Comparison of ENCODE assay signal across 15 mouse cellular contexts in the genomic region with DNA sequence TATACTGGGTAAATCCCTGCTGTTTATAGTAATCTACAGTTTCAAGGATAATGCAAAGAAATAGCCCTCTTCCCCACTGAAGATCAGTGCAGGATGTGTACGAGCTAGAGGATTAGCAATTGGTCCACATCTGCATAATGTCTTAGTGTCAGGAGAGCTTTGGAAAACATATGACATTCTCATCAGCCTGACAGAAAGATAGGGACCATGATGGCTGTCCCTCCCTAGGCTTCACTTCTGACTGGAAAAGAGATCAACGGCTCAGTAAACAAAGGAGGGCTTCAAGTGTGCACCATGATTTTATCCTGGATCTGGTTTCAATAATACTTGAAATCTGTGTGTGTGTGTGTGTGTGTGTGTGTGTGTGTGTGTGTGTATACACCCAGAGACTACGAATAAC.
"Had no signal": no experiment of that assay in that cellular context is flagged by ENCODE, and none has a peak within 500 bp of the region (broad histone marks: within the 10 kb centered on the region; RNA-seq: fewer than 3 reads in every experiment).

No protein-coding gene starts in this region.

- H3K27ac ChIP-seq: kidney, postnatal 0 days; layer of hippocampus, adult 2 months; limb, embryonic 12.5 days; liver, embryonic 12.5 days; liver, embryonic 15.5 days had no signal

- DNase-seq: kidney, adult 2 months; kidney, postnatal 25 days; layer of hippocampus, adult 9-11 months; liver; lung, adult 2 months; lung, postnatal 14 days; lung, postnatal 4 days; right cerebral cortex, postnatal 25 days; thymus, postnatal 25 days had no signal

- H3K4me3 ChIP-seq: layer of hippocampus, adult 2 months; limb, embryonic 12.5 days; liver, embryonic 12.5 days; liver, embryonic 15.5 days had no signal

- H3K9ac ChIP-seq: limb, embryonic 12.5 days; liver, embryonic 12.5 days; liver, embryonic 15.5 days had no signal

- H3K9me3 ChIP-seq: limb, embryonic 12.5 days; liver, embryonic 12.5 days; liver, embryonic 15.5 days had no signal

- H3K27me3 ChIP-seq: limb, embryonic 12.5 days had no signal

- H3K36me3 ChIP-seq: limb, embryonic 12.5 days; liver, embryonic 12.5 days; liver, embryonic 15.5 days had no signal

- H3K4me2 ChIP-seq: limb, embryonic 12.5 days; liver, embryonic 12.5 days; liver, embryonic 15.5 days; midbrain, embryonic 11.5 days had no signal

- ATAC-seq: liver, embryonic 12.5 days had no signal
